Mouse (Mus musculus) brain, embryonic 18.5 days (tissue): Measurements from ENCODE around the gene Grifin.

Experiments
- DNase-seq: peaks from one replicate; pipeline ENCODE4 v3.0.0-alpha.2; 2012; ENCODE audit warnings: low read depth, low spot score

The Grifin gene

GRCm38 (mm10) chr5:140564896-140565295 lies at the start of gene Grifin:
Grifin (minus strand) TSS chr5:140565071.
- no peak for DNase-seq

DNA sequence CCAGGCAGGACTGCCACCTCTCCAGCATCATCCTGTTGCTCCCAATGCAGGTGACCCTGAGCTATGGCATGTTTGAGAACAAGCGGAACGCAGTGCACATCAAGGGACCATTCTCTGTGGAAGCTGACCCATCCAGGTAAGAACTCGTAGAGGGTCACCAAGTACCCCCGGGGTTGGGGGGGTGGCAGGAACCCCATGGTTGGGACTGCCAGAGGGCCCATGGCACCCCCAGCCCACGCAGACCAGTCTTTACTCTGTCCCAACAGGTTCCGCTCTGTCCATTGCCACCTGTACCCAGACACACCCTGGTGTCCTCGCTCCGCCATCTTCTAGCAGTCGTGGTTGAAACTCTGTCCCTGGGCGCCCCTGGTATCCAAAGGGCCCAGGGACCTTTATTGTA lies 49.3 kb upstream of the Grifin start:
- no peak for DNase-seq

DNA sequence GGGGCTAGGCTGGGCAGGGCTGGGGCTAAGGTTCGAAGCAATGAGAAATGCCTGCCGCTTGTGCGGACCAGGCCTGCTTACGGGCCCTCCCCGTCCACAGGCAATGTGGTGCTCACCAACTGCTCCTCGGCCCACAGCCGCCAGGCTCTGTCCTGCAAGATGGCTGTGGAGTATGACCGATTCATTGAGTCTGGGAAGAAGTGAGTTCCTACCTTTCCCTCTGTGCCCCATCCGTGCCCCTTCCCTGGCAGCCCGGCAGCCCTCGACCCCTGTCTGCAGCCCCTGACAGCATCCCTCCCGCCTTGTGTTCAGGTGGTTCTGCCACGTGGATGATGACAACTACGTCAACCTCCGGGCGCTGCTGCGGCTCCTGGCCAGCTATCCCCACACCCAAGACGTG lies 47.3 kb upstream of the Grifin start:
- no peak for DNase-seq

GRCm38 (mm10) chr5:140611611-140612185 lies 46.8 kb upstream of the Grifin start:
- no peak for DNase-seq

DNA sequence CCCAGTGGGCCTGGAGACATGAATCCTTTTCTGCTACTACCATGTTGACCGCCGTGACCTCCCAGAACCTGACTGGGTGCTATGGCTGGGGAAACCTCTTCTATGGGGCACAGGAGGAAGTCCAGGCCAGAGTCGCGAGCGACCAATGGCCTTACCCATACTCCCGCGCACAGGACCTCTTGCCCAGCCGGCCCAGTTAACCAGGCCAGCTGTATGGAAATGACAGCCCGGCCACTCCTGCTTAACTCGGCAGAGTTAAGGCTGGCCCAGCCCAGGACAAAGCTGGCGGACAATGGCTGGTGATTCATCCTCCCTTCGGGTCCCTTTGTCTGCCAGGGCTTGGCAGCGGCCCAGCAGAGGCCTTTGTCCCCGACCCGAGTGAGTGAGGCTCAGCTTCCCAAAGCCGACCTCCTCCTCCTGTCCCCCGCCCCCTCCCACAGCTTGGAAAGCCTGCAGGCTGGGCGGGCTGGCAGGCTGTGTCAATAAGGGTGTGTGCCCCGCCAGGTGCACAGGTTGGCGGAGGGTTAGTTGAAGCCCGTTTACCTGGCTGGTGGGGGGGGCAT lies 46.2 kb upstream of the Grifin start:
- no peak for DNase-seq

DNA sequence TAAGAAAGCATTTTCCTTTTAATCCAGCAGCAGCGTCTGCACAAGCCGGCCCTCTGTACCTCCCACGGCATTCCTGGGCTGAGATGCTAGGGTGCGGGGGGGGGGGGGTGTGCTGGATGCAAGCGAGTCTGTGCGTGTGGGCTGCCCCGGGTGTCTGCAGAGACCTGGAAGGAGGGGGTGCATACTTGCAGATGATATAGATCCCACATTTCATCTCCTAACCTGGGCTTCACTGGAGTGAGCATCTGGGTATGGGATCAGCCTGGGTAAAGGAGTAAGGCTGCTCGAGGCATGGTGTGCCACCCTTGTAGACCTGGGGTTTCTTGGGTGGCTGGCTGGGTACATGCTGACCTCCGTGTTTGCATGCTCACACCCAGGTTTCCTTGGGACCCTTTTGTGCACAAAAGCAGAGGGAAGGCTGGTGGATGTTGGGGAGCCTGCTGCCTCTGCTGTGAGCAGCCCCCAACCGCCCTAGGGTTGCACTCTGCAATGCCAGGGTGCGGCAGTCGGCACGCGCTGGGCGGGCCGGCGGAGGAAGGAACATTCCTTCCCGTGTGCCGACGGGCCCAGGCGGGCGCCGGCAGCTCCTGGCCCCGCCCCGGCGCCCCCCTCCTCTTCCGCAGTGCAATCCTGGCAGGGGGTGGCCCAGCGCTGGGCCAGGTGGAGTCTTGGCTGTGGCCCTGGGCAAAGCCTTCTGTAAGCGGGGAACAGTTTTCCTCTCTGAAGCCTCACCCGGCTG lies 45.6 kb upstream of the Grifin start:
- no peak for DNase-seq

DNA sequence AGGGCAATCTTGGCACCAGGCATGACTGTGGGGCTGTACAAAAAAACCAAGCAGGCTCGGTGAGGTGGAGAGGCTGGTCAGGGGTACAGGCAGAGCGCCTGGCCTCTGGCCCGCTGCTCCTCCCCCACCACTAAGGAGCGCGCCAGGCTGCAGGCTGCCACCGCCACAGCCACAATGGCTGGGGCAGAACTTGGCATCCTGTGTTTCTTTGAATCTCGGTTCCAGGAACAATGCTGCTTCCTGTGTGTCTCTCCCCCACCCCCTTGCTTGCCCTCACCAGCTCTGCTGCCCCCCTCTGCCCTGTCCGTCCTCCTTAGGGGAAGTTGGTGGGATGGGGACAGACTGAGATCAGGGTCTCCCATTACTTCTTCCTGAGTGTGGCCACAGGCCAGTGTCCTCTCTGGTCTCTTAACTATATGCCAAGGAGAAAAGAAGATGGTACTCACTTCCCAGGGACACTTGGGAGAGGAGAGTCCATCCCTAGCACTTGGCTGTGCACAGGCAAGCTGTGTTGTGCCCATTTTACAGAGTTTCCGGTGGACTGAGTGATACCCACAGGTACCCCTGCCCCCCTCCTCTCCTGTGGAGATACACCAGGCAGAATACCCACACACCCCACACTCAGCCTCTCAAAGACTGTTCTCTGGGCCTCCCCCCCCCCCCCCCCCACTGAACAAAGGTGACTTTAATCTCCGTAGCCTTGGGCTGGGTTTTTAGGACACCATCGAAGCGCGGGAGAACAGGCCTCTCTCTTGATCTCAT lies 44.8 kb upstream of the Grifin start:
- no peak for DNase-seq

- peak; percentile 43 for DNase-seq
Observed at GRCm38 (mm10) chr5:140608634-140609015, 43.8 kb upstream of the Grifin start.

- no peak for DNase-seq
Observed at GRCm38 (mm10) chr5:140607836-140608633, 43.2 kb upstream of the Grifin start.

DNA sequence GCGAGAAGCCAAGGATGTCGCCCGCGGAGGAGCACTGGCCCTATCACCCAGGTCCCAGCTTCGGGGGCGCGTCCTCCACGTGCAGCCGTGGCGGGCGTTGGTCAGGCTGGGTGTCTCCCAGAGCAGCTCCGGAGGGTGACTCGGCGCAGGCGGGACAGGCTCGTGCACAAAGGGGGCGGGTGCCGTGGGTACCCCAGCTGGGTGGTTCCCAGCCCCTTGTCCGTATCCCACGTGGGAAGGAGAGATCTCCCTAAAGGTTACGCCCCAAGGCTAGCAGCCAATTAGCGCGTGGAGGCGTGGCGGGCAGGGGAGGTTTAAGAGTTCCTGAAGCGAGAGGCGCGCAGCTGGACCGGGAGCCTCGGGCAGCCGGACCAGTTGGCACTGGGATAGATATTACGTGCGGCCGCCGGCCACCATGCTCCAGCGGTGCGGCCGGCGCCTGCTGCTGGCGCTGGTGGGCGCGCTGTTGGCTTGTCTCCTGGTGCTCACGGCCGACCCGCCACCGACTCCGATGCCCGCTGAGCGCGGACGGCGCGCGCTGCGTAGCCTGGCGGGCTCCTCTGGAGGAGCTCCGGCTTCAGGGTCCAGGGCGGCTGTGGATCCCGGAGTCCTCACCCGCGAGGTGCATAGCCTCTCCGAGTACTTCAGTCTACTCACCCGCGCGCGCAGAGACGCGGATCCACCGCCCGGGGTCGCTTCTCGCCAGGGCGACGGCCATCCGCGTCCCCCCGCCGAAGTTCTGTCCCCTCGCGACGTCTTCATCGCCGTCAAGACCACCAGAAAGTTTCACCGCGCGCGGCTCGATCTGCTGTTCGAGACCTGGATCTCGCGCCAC lies 42.3 kb upstream of the Grifin start, which contains the start of gene Lfng:
Lfng (plus strand) TSS at position 320 of the 835 bp plus-strand sequence.
- peak; percentile 61 for DNase-seq

GRCm38 (mm10) chr5:140606386-140606785 lies 41.5 kb upstream of the Grifin start:
- DNase-seq = no peak

GRCm38 (mm10) chr5:140605228-140605627 lies 40.4 kb upstream of the Grifin start:
- DNase-seq = no peak

DNA sequence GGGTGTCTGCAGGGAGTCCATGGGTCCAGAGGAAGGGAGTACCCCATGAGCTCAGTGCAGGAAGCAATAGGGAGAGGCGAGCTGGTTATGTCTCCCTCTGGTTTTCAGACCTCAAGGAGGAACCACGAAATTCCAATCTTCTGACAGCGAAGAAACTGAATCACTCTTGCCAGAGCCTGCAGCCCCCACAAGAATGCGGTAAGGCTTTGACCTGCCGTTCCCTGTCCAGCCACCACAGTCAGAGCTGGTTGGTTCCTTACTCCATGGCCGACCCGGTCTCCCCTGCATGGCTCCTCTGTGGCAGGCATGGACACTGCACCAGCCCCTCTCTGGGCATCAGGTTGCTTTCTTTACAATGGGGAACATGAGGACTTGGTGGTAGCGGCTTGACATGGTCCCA lies 39.5 kb upstream of the Grifin start:
- DNase-seq = no peak

- no peak for DNase-seq
Observed at GRCm38 (mm10) chr5:140602540-140602939, 37.7 kb upstream of the Grifin start.

DNA sequence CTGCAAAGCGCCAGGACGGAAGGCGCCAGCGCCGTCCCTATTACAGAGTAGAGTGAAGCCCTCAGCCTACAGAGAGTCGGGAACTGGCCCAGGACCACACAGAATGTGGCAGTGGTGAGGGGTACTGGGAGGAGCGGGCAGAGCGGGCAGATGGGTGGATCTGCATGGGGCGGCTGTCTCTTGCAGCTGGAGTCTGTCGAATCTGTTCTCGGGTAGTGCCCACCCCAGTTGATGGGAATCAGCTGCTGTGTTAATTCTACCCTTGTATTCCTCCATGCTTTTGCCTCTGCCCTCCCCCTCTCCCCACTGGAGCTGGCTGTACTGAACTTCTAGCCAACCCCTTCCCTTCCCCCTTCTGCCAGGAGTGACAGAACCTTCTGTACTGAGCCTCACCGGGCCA lies 36.8 kb upstream of the Grifin start:
- no peak for DNase-seq

DNA sequence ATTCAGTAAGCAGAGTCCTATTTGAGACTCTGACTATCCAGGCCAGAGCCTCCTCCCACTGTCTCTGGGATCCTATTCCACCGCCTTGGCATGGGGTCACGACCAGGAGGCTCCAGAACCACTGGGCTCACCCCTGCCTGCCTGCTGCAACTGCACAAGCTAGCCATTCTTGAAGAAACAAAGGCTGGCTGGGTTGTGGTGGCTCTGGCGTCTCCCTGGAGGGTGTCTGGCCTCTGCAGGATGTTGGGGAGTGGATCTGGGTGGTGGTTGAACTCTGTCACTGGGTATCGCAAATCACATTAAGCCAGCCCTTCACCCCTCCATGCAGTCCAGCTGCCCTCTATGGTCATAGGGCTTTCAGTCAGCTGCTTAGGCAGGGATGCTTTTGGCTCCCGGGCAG lies 35.1 kb upstream of the Grifin start:
- no peak for DNase-seq

DNA sequence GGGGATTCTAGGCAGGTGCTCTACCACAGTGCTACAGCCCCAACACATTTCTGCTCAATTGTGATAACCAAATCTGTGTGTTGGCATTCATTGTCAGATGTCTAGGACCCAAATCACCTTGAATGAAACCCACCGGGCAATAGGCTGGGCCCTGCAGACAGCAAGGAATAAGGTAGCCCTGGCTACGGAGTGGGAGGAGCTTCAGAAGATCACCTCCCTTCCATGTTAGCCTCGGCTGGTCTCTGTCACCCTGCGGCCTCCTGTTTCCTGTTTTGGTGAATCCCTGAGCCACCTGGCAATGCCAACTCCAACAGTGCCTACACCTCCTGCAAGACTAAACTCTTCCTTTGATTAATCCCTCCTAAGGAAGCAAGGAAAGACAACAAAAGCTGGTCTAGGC lies 32.9 kb upstream of the Grifin start:
- no peak for DNase-seq

DNA sequence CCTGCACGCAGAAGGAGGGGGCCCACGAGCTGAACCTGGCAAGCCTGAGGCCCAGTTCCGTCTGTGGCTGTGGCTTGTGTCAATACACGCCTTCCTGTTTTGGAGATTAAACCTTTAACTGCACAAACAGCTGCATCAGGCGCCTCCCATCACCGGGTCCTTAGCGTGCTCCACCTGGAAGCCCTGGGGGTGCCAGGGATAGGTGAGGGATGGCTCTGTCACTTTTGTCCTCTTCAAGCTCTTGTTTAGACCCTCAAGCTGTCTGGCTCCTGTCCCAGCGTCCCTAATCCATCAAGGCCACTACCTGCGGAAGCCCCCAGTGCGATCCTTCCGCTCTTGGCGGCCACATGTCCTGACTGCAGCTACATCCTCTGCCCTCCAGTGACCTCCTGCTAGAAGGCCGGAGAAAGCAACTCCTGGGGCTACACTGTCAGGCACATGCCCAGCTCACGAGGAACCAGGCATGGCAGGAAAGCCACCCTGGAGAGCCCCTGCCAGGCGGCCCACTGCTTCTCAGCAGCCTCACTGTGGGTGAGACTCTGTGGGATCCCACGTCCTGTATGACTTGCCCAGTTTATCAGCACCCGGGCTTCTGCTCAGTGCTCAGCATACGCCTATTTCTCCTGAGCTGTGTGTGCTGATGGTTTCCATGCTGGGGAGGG lies 32.2 kb upstream of the Grifin start:
- DNase-seq = no peak

DNA sequence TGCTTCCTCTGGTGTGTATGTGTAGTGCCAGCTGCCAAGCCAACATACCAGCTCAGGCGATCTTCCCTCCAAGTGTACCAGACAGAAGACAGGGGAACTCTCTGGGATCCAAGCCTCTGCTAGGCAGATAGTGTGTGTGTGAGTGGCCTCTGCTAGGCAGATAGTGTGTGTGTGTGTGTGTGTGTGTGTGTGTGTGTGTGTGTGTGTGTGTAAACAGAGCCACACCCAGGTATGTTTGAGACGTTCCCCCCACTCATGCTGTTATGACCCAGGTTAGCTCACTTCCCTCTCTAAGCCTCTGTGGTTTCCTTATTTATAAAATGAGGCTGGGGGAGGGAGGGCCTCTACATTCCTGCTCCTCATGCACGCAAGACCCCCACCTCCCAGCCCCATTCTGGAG lies 31.6 kb upstream of the Grifin start:
- DNase-seq = no peak

GRCm38 (mm10) chr5:140594846-140595245 lies 30.0 kb upstream of the Grifin start:
- DNase-seq = no peak
